Mouse (Mus musculus) forelimb bud, embryonic 11.5 days (tissue): Measurements from ENCODE around the gene Cenpc1.
A peak's percentile ranks its signal among the peaks of the same experiment; 100 is the strongest.

Experiments
- DNase-seq: peaks from one replicate; pipeline ENCODE4 v3.0.0-alpha.2; 2012; ENCODE audit warnings: low read depth, low spot score

Cenpc1 gene

GRCm38 (mm10) chr5:86065101-86065875, at the start of gene Cenpc1:
Gene Cenpc1 (minus strand): TSS chr5:86065583.
- DNase-seq, result peak; percentile 96

GRCm38 (mm10) chr5:86113997-86114396, 48.6 kb upstream of the Cenpc1 start:
- DNase-seq, result no peak

- DNase-seq, result no peak
Measured at GRCm38 (mm10) chr5:86113037-86113436, 47.7 kb upstream of the Cenpc1 start.

GRCm38 (mm10) chr5:86111074-86111473, 45.7 kb upstream of the Cenpc1 start:
- DNase-seq, result no peak

- no peak for DNase-seq
Measured at GRCm38 (mm10) chr5:86106610-86107009, 41.2 kb upstream of the Cenpc1 start.

GRCm38 (mm10) chr5:86102176-86102575, 36.8 kb upstream of the Cenpc1 start:
- no peak for DNase-seq

GRCm38 (mm10) chr5:86100621-86101020, 35.2 kb upstream of the Cenpc1 start:
- no peak for DNase-seq

GRCm38 (mm10) chr5:86098988-86099387, 33.6 kb upstream of the Cenpc1 start:
- DNase-seq, result no peak

- no peak for DNase-seq
Measured at GRCm38 (mm10) chr5:86094754-86095153, 29.4 kb upstream of the Cenpc1 start.

- DNase-seq, result no peak
Measured at GRCm38 (mm10) chr5:86086751-86087150, 21.4 kb upstream of the Cenpc1 start.

GRCm38 (mm10) chr5:86084979-86085378, 19.6 kb upstream of the Cenpc1 start:
- DNase-seq, result no peak

GRCm38 (mm10) chr5:86083987-86084386, 18.6 kb upstream of the Cenpc1 start:
- DNase-seq, result no peak

- DNase-seq, result no peak
Measured at GRCm38 (mm10) chr5:86078720-86079334, 13.4 kb upstream of the Cenpc1 start.

- DNase-seq, result no peak
Measured at GRCm38 (mm10) chr5:86072756-86073386, 7.5 kb upstream of the Cenpc1 start.

GRCm38 (mm10) chr5:86071538-86071937, 6.2 kb upstream of the Cenpc1 start, which contains the start of gene Stap1:
Gene Stap1 (plus strand): TSS chr5:86071746.
- DNase-seq, result no peak

- no peak for DNase-seq
Measured at GRCm38 (mm10) chr5:86069121-86069520, 3.7 kb upstream of the Cenpc1 start.

GRCm38 (mm10) chr5:86068451-86068850, 3.1 kb upstream of the Cenpc1 start:
- DNase-seq, result no peak

- peak; percentile 91 for DNase-seq
Measured at GRCm38 (mm10) chr5:86066551-86066929, 1.2 kb upstream of the Cenpc1 start.

GRCm38 (mm10) chr5:86065876-86066550, 630 bp upstream of the Cenpc1 start:
- DNase-seq, result peak; percentile 53

- no peak for DNase-seq
Measured at GRCm38 (mm10) chr5:86063501-86063900, 1.9 kb downstream of the Cenpc1 start.

GRCm38 (mm10) chr5:86029820-86030219, 35.6 kb downstream of the Cenpc1 start:
- no peak for DNase-seq
